Mouse (Mus musculus) kidney, adult 8-10 months (tissue): Measurements from ENCODE around the gene Rhno1.

ENCODE experiments used
- DNase-seq, 2 experiments: peaks; one replicate each; pipeline ENCODE4 v3.0.0; 2022

The Rhno1 gene

GRCm38 (mm10) chr6:128361901-128362300 lies 810 bp downstream of the Rhno1 start:
- DNase-seq, result no peak

DNA sequence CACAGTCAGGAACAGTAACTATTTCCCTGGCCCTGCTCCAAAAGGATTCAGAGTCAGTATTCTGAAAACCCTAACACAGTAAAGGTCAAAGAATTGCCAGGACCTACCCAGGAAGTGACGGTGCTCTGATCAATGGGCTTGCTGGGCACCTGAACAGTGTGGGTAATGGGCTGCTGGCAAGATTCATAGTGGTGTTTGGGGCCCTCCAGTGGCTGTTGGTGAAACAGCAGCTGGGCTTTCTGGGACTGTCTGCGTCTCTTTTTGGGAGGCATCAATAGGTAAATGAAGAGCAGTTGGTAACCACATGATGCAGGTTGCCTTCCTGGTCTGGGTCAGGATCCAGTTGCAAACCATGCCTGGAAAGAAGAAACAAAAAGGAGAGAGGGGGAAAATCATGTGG lies 3.7 kb downstream of the Rhno1 start:
- DNase-seq, result peak in 1 of 2 experiments; percentile 77

DNA sequence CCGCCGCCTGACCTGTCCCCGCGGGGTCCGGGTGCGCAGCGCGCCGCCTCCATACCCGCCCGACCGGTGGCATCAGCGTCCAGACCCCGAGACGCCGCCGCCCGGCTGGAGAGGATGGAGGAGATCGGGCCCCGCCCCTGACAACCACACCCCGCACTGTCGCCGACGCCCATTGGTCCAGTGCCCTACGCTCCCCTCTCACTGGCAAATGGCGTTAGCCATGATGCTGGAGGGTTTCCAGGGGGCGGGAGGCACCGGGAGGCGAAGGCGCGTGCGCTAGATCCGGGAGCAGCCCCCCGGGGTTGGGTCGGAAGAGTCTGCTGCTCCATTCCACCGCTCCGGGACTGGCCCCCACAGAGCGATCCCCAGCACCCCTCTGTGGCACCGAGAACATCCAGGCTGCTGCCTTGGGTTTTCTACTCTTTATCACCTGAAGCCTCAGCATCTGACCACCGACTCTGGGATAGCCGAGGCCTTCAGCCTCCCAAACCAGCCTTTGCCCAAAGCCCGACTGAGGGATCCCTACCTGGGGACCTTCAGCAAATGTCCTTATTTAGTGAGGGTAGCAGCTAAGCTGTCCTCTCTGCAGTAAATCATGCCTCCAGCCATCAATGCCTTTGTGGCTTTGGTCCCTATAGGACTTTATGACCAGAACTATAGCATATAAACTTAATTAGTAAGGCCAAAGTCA lies 6.8 kb downstream of the Rhno1 start, which contains the start of gene Tulp3:
TSS of gene Tulp3 (minus strand) at position 126 of the 691 bp plus-strand sequence.
- DNase-seq, result peak; percentile 94 to 95

GRCm38 (mm10) chr6:128355201-128355681 lies 7.5 kb downstream of the Rhno1 start:
- peak; percentile 55 to 70 for DNase-seq

GRCm38 (mm10) chr6:128354140-128354539 lies 8.6 kb downstream of the Rhno1 start:
- DNase-seq, result no peak

DNA sequence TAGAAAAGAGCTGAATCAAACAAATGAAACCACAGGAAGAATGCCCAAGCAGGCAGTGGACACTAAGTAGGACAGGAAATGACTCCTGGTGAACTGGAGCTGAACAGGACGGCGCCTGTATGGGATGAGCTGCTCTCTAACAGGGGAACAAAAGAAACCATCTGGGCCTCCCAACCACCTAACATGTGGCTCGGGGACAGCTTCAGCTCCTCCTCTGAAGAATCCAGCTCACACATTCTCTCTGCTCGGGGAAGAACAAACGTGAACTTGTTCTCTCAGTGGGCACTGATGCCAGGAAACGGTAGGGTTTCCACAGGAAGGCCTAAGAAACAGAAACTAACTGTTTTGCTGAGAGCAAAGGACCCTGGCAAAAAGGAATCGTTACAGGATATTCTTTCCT lies 13.0 kb downstream of the Rhno1 start:
- no peak for DNase-seq

GRCm38 (mm10) chr6:128346782-128347181 lies 15.9 kb downstream of the Rhno1 start:
- no peak for DNase-seq

GRCm38 (mm10) chr6:128345623-128346022 lies 17.1 kb downstream of the Rhno1 start:
- DNase-seq, result no peak

- DNase-seq, result no peak
Measured at GRCm38 (mm10) chr6:128341956-128342723, 20.6 kb downstream of the Rhno1 start.

DNA sequence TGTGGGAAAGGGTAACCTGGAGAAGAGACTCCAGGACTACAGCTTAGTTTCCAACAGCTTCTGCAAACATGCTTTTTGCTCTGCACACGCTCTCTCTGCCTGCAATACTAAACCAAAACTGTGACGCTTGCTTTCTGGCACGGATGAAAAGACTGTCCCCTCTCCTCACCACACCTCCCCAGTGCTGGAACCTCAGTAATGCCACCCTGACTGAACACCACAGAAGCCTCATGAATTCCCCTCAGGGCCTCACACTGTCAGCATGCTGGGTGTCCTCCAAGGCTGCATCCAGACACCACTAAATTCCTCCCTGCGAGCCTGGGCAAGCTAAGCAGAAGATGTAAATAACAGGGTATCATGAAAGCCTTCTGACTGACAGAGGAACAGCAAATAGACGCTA lies 23.8 kb downstream of the Rhno1 start:
- DNase-seq, result no peak

- DNase-seq, result peak; percentile 43 to 50
Measured at GRCm38 (mm10) chr6:128337467-128337866, 25.2 kb downstream of the Rhno1 start.

DNA sequence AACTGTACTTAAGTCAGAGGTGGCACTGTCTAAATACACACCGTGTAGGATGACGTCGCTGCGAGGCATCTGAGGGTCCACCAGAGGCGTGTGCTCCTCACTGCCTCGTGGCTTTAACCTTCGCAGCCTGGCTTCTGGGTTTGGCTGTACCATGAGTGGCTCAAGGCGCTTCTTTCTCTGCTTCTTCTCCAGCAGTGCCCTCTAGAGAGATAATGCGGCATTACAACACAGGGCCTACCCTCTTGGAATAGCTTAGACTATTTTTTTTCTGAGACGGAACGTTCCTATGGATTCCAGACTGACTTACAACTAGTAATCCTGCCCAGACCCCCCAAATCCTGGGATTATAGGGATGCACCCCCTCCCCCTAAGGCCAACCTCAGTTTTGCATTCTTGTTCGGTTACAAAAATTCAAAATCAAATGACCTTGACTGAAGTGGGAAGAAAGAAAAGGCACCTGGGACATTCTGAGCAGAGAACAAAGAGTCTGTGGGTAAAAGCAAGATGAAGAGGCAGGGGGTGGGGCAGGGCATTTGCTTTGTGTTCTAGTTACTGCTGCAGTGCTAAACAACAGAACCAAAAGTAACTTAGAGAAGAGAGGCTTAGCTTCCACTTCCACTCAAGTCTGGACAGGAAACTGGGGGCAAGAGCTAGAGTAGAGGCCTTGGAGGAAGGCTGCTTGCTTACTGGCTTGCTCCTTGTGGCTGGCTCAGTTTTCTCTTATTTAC lies 28.1 kb downstream of the Rhno1 start:
- DNase-seq, result peak; percentile 46 to 78

GRCm38 (mm10) chr6:128318317-128318716 lies 44.4 kb downstream of the Rhno1 start:
- DNase-seq, result peak; percentile 53 to 67

DNA sequence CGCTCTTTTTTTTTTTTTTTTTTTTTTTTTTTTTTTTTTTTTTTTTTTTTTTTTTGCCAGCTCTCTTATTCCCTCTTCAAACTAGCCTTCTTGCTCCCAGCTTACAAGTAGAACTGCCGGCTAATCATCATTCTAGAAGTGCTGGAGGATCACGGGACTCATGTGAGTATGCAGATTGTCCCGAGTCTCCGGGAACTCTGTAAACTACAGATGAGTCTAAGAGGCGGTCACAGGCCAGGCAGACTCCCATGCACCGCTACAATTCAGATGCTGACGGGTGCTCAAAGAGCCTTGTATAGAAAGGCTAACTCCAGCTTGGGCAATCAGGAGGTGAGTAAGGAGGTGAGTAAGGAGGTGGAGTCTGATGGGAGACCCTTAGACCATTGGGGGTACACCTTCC lies 47.1 kb downstream of the Rhno1 start:
- no peak for DNase-seq

GRCm38 (mm10) chr6:128314796-128315195 lies 47.9 kb downstream of the Rhno1 start:
- no peak for DNase-seq

GRCm38 (mm10) chr6:128308311-128308710 lies 54.4 kb downstream of the Rhno1 start:
- DNase-seq, result peak; percentile 34 to 75
